Mouse (Mus musculus): Measurements from ENCODE around the gene Rsph9. TPM values are rescaled to one million over a fixed set of nuclear protein-coding genes. Genes with fewer than 3 reads are reported as not detected.

The Rsph9 gene
- polyA plus RNA-seq, 1 experiment = 37.2 TPM

GRCm38 (mm10) chr17:46127814-46128493 lies 16.1 kb downstream of the Rsph9 start:
- H3K27me3 ChIP-seq (replicated peaks; ENCODE audit: control insufficient read depth, insufficient read depth, low read length) = no peaks in the 10 kb centered on the region
- H3K4me1 ChIP-seq (ENCODE audit: control insufficient read depth, insufficient read depth, low read length) = peaks cover 4% of the 10 kb centered on the region; the same call in 1 of the 2 replicates
- H3K36me3 ChIP-seq (ENCODE audit: control insufficient read depth, insufficient read depth, low read length) = no peaks in the 10 kb centered on the region
- DNase-seq = no peak
- no peak overlapping the region for H3K4me3 ChIP-seq (ENCODE audit: insufficient read depth, low read depth, low read length)
- 88% methylated on average over 6 of the region's 6 CpGs for WGBS
- TF ChIP-seq CTCF (conservative IDR thresholded peaks at IDR 0.05; ENCODE audit: insufficient read depth, insufficient read length, low read depth, low read length) (no peak), POLR2A (IDR thresholded peaks at IDR 0.05; ENCODE audit: low read depth, low read length) (no peak)
- no peak overlapping the region for H3K27ac ChIP-seq (ENCODE audit: insufficient read depth, low read depth, low read length)

DNA sequence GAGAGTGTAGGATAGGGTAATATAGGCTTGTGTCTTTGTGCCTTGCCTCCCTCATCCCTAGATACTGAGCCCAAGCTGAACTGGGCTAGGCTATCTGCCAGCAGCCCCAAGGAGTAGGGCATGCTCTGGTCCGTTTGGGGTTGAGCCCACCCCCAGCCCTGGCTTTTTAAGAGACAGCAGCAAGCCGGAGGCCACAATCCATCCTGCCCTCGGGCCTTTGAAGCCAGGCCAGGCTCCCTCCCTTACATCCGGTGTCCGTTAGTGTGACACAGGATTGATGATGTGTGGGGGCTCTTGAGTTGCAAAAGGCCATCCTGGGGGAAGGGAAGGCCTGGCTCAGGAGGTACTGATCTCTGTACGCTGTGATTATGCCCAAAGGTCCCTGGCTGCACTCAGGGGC lies 17.4 kb downstream of the Rsph9 start:
- 56% methylated on average over 6 of the region's 6 CpGs for WGBS
- no peaks in the 10 kb centered on the region; the same call in 1 of the 2 replicates for H3K36me3 ChIP-seq (ENCODE audit: control insufficient read depth, insufficient read depth, low read length)

DNA sequence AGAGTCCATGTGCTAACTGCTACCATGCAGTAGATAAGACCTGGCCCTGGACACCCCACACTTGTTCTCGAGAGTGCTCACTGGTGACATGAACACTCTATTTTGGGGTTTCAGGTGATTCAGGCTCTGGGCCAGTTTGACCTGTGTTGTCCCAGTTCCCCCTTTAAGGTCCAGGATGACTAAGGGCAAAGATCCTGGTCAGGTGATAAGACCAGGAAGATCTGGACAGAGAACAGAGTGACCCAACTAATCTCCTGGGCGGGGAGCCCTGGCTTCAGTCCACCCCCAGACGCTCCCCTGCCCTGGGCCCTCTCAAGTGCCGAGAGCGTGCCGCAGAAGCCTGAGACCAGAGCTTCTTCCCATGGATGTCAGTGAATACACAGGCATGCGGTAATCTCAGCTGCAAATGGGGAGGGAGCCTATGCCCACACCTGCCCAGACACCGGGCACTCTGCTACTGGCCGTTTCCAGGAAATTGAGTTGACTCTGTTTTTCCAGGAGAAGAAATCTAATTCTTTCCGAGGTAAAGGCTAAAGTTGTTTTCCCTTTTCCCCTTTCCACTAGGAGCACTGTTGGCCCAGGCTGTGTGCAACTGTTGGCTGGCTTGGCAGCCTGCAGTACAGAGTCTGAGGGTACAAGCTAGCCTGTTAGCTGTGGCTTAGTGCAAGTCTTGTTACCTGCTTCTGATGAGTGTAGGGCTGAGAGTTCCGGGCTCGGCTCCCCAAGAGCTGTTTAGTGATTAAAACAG lies 19.9 kb downstream of the Rsph9 start:
- Histone ChIP-seq H3K4me3 (ENCODE audit: insufficient read depth, low read depth, low read length) (no peak overlapping the region), H3K27ac (ENCODE audit: insufficient read depth, low read depth, low read length) (no peak overlapping the region), H3K4me1 (ENCODE audit: control insufficient read depth, insufficient read depth, low read length) (no peaks in the 10 kb centered on the region), H3K27me3 (replicated peaks; ENCODE audit: control insufficient read depth, insufficient read depth, low read length) (no peaks in the 10 kb centered on the region), H3K36me3 (ENCODE audit: control insufficient read depth, insufficient read depth, low read length) (no peaks in the 10 kb centered on the region; the same call in 1 of the 2 replicates)
- no peak for DNase-seq
- no peak; the same call in 1 of the 2 replicates for TF ChIP-seq CTCF (conservative IDR thresholded peaks at IDR 0.05; ENCODE audit: insufficient read depth, insufficient read length, low read depth, low read length)
- TF ChIP-seq POLR2A (IDR thresholded peaks at IDR 0.05; ENCODE audit: low read depth, low read length) = no peak
- WGBS = 82% methylated on average over 12 of the region's 12 CpGs

More for the DNA sequence above, 17.4 kb downstream of the Rsph9 start:
- Histone ChIP-seq H3K27ac (ENCODE audit: insufficient read depth, low read depth, low read length) (no peak overlapping the region), H3K27me3 (replicated peaks; ENCODE audit: control insufficient read depth, insufficient read depth, low read length) (no peaks in the 10 kb centered on the region), H3K4me1 (ENCODE audit: control insufficient read depth, insufficient read depth, low read length) (no peaks in the 10 kb centered on the region), H3K4me3 (ENCODE audit: insufficient read depth, low read depth, low read length) (no peak overlapping the region)
- TF ChIP-seq POLR2A (IDR thresholded peaks at IDR 0.05; ENCODE audit: low read depth, low read length) (no peak), CTCF (conservative IDR thresholded peaks at IDR 0.05; ENCODE audit: insufficient read depth, insufficient read length, low read depth, low read length) (no peak)
- DNase-seq = peak; percentile 27

DNA sequence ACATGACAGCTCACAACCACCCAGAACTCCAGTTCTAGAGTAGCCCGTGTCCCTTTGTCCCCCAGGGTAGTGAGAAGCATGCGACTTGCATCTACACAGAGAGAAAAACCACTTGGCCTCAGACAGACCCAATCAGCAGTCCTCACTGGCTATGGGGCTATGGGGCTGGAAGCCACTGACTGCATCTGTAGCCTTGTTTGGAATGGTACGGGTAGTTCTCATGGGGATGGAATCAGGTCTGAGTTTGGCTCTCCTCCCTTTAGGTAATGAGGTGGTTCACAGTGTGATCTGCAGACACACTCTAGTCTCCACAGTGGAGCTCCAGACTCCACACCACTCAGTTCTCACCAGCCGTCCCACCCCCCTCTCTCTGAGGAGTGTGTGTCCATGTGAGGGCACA lies 20.7 kb downstream of the Rsph9 start:
- DNase-seq = no peak
- Histone ChIP-seq H3K27ac (ENCODE audit: insufficient read depth, low read depth, low read length) (no peak overlapping the region), H3K4me3 (ENCODE audit: insufficient read depth, low read depth, low read length) (no peak overlapping the region), H3K4me1 (ENCODE audit: control insufficient read depth, insufficient read depth, low read length) (no peaks in the 10 kb centered on the region), H3K36me3 (ENCODE audit: control insufficient read depth, insufficient read depth, low read length) (no peaks in the 10 kb centered on the region; the same call in 1 of the 2 replicates), H3K27me3 (replicated peaks; ENCODE audit: control insufficient read depth, insufficient read depth, low read length) (no peaks in the 10 kb centered on the region)
- TF ChIP-seq CTCF (conservative IDR thresholded peaks at IDR 0.05; ENCODE audit: insufficient read depth, insufficient read length, low read depth, low read length) (no peak), POLR2A (IDR thresholded peaks at IDR 0.05; ENCODE audit: low read depth, low read length) (no peak)
- WGBS = 90% methylated on average over 4 of the region's 4 CpGs

DNA sequence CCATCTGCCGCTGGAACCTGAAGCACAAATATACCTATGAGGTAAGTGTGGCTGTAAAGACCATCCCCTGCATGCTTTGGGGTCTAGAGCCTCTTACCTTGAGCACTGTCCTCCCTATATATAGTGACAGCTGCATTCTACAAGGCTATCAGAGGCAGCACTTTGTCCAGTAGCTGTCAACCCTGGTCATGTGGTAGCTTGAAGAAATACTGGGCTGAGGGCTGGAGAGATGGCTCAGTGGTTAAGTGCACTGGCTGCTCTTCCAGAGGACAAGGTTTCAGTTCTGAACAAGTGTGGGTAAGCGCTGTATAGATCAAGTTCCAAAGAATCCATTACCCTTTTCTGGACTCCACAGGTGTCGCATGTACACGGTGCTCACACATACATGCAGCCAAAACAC lies 21.2 kb downstream of the Rsph9 start:
- H3K27ac ChIP-seq (ENCODE audit: insufficient read depth, low read depth, low read length) = no peak overlapping the region
- no peaks in the 10 kb centered on the region; the same call in 1 of the 2 replicates for H3K36me3 ChIP-seq (ENCODE audit: control insufficient read depth, insufficient read depth, low read length)
- DNase-seq = no peak
- 94% methylated on average over 4 of the region's 4 CpGs for WGBS
- no peak overlapping the region for H3K4me3 ChIP-seq (ENCODE audit: insufficient read depth, low read depth, low read length)
- H3K27me3 ChIP-seq (replicated peaks; ENCODE audit: control insufficient read depth, insufficient read depth, low read length) = no peaks in the 10 kb centered on the region
- H3K4me1 ChIP-seq (ENCODE audit: control insufficient read depth, insufficient read depth, low read length) = no peaks in the 10 kb centered on the region
- TF ChIP-seq POLR2A (IDR thresholded peaks at IDR 0.05; ENCODE audit: low read depth, low read length) (no peak), CTCF (conservative IDR thresholded peaks at IDR 0.05; ENCODE audit: insufficient read depth, insufficient read length, low read depth, low read length) (no peak)

- no peak overlapping the region for H3K27ac ChIP-seq (ENCODE audit: insufficient read depth, low read depth, low read length)
- no peak for TF ChIP-seq CTCF (conservative IDR thresholded peaks at IDR 0.05; ENCODE audit: insufficient read depth, insufficient read length, low read depth, low read length)
- H3K36me3 ChIP-seq (ENCODE audit: control insufficient read depth, insufficient read depth, low read length) = no peaks in the 10 kb centered on the region; the same call in 1 of the 2 replicates
- no peak for DNase-seq
- H3K4me1 ChIP-seq (ENCODE audit: control insufficient read depth, insufficient read depth, low read length) = no peaks in the 10 kb centered on the region
- 87% methylated on average over 10 of the region's 10 CpGs for WGBS
- no peaks in the 10 kb centered on the region for H3K27me3 ChIP-seq (replicated peaks; ENCODE audit: control insufficient read depth, insufficient read depth, low read length)
- no peak overlapping the region for H3K4me3 ChIP-seq (ENCODE audit: insufficient read depth, low read depth, low read length)
These were observed 24.4 kb downstream of the Rsph9 start for GRCm38 (mm10) chr17:46119641-46120040.

DNA sequence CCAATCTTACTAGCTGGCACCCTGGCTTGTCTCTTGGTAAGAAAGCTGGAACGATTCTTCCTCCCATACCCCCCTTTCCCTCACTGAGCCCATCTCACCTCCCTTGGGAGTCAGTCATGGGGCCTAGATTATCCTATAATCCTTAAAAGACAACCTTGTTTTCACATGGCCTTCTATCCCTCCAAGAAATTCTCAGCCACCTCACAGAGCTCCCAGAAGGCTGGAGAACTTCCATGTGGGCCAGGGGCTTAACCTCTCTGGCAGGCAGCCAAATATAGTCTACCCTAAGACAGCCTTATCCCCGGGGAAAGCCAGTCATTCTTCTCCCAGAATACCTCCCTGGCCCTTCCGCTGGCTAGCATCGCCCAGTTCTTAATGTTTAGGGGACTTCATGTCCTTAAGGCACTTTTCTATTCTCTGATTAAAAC lies 25.6 kb downstream of the Rsph9 start:
- no peak for DNase-seq
- Histone ChIP-seq H3K27me3 (replicated peaks; ENCODE audit: control insufficient read depth, insufficient read depth, low read length) (no peaks in the 10 kb centered on the region), H3K4me1 (ENCODE audit: control insufficient read depth, insufficient read depth, low read length) (no peaks in the 10 kb centered on the region), H3K4me3 (ENCODE audit: insufficient read depth, low read depth, low read length) (no peak overlapping the region), H3K27ac (ENCODE audit: insufficient read depth, low read depth, low read length) (no peak overlapping the region), H3K36me3 (ENCODE audit: control insufficient read depth, insufficient read depth, low read length) (no peaks in the 10 kb centered on the region; the same call in 1 of the 2 replicates)
- TF ChIP-seq CTCF (conservative IDR thresholded peaks at IDR 0.05; ENCODE audit: insufficient read depth, insufficient read length, low read depth, low read length) (no peak), POLR2A (IDR thresholded peaks at IDR 0.05; ENCODE audit: low read depth, low read length) (no peak)
- WGBS = 61% methylated on average over 4 of the region's 4 CpGs

Measured in kidney, adult 2 months (tissue).